Mouse (Mus musculus) B cell, adult 67 days (primary cell): Measurements from ENCODE around the gene Nupr1l. TPM values are rescaled to one million over a fixed set of nuclear protein-coding genes. Genes with fewer than 3 reads are reported as not detected.

Experiments
- total RNA-seq, 2 experiments: library from RNA; stranded (reverse); gene quantifications; 4 replicates each; pipeline ENCODE4 v1.2.4; 2023

The Nupr1l gene
- 1 to 10 TPM in 1 of 2 experiments, under 1 TPM in 1; 0.59 to 4.9 TPM for total RNA-seq

GRCm38 (mm10) chr5:129908242-129908965 is at the start of gene Nupr1l:
Nupr1l (plus strand) TSS chr5:129908540.

GRCm38 (mm10) chr5:129886911-129887636 is 21.3 kb upstream of the Nupr1l start, which contains the start of gene Chchd2:
Chchd2 (minus strand) TSS chr5:129887470.

GRCm38 (mm10) chr5:129895198-129896088 is 12.9 kb upstream of the Nupr1l start, which contains the start of gene Zbed5:
Zbed5 (plus strand) TSS chr5:129895723.

GRCm38 (mm10) chr5:129898449-129898848 is 9.9 kb upstream of the Nupr1l start, which contains the start of gene Phkg1:
Phkg1 (minus strand) TSS chr5:129898549.

GRCm38 (mm10) chr5:129941495-129942045 is 33.2 kb downstream of the Nupr1l start, which contains the start of gene Vkorc1l1:
Vkorc1l1 (plus strand) TSS chr5:129941970.

Other genes starting within 250 kb of the Nupr1l start
- gene Zfp11, start 238.4 kb upstream of the Nupr1l start, total RNA-seq: 1 to 10 TPM; 2.7 to 2.8 TPM
- gene Sept14, start 200.0 kb upstream of the Nupr1l start, total RNA-seq: not detected
- gene Mrps17, start 193.0 kb upstream of the Nupr1l start, total RNA-seq: 10 to 100 TPM; 40.7 to 54.2 TPM
- 10 to 100 TPM; 31.0 to 40.7 TPM for gene Nipsnap2, start 183.5 kb upstream of the Nupr1l start, total RNA-seq
- gene Psph, start 121.1 kb upstream of the Nupr1l start, total RNA-seq: 10 to 100 TPM; 12.8 to 15.9 TPM
- gene Sumf2, start 61.6 kb upstream of the Nupr1l start, total RNA-seq: 10 to 100 TPM; 10.2 to 13.9 TPM
- gene Chchd2, start 21.1 kb upstream of the Nupr1l start, total RNA-seq: 100 to 1,000 TPM; 139 to 157 TPM
- 1 to 10 TPM; 1.1 to 3.3 TPM for gene Zbed5, start 12.8 kb upstream of the Nupr1l start, total RNA-seq
- gene Phkg1, start 10.0 kb upstream of the Nupr1l start, total RNA-seq: under 1 TPM in 1 of 2 experiments, not detected in 1; 0.56 TPM
- 10 to 100 TPM; 13.8 to 15.7 TPM for gene Vkorc1l1, start 33.4 kb downstream of the Nupr1l start, total RNA-seq
- gene Gusb, start 94.5 kb downstream of the Nupr1l start, total RNA-seq: 10 to 100 TPM; 34.8 to 40.1 TPM
- 10 to 100 TPM; 14.1 to 14.3 TPM for gene Asl, start 120.7 kb downstream of the Nupr1l start, total RNA-seq
- 10 to 100 TPM; 21.0 to 27.9 TPM for gene Crcp, start 120.8 kb downstream of the Nupr1l start, total RNA-seq
- gene Tpst1, start 164.8 kb downstream of the Nupr1l start, total RNA-seq: 10 to 100 TPM; 35.5 to 46.5 TPM
- gene Kctd7, start 236.3 kb downstream of the Nupr1l start, total RNA-seq: 1 to 10 TPM; 4.4 to 4.6 TPM